Comparison of ENCODE assay signal across 8 mouse cellular contexts in the genomic region with DNA sequence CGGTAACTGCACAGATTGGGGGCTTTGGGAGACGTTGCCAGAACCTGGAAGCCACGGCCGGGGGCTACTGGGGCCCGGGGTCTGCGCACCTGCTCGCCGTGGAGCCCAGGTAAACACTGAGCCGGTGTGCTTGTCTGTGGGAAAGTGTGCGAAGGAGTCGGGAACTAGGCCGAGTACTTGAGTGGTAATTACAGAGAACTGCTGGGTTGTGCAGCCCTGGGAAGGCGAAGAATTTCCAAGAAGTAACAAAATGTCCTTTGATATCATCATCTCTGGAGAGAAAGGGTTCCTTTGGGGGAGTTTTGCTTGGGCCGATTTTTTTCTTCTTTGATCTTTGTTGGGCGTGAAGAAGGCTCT. TPM values are rescaled to one million over a fixed set of nuclear protein-coding genes. Genes with fewer than 3 reads are reported as not detected.
DNase-seq lines count a peak whose midpoint lies in the region; ATAC-seq and TF ChIP-seq lines count a peak whose summit lies in the region.

No protein-coding gene starts in this region.

- peaks cover 14% of the 10 kb centered on the region for H3K4me1 ChIP-seq in heart, embryonic 11.5 days (ENCODE audit: control insufficient read depth, insufficient read depth, low read length)
- peaks cover 17% of the 10 kb centered on the region for H3K4me1 ChIP-seq in forebrain, embryonic 16.5 days (replicated peaks; ENCODE audit: control insufficient read depth, insufficient read depth, low read length)
- peaks cover 13% of the 10 kb centered on the region for H3K4me1 ChIP-seq in liver, postnatal 0 days (ENCODE audit: insufficient read depth)

- WGBS in heart, embryonic 11.5 days (ENCODE audit: insufficient replicate concordance): 15% methylated on average over 15 of the region's 15 CpGs
- 24% methylated on average over 15 of the region's 15 CpGs for WGBS in forebrain, embryonic 16.5 days
- WGBS in liver, postnatal 0 days (ENCODE audit: insufficient replicate concordance): 21% methylated on average over 15 of the region's 15 CpGs

- no peaks in the 10 kb centered on the region for H3K36me3 ChIP-seq in heart, embryonic 11.5 days (ENCODE audit: control insufficient read depth, insufficient read depth, low read length)
- no peaks in the 10 kb centered on the region for H3K36me3 ChIP-seq in forebrain, embryonic 16.5 days (ENCODE audit: control insufficient read depth, insufficient read depth)
- no peaks in the 10 kb centered on the region for H3K36me3 ChIP-seq in liver, postnatal 0 days (replicated peaks; ENCODE audit: insufficient read depth, low read length)

- H3K9ac ChIP-seq in heart, embryonic 11.5 days (ENCODE audit: low read depth, low read length): peak overlapping the region; percentile 40
- no peak overlapping the region for H3K9ac ChIP-seq in forebrain, embryonic 16.5 days (replicated peaks; ENCODE audit: low read depth, low read length)
- peak overlapping the region; percentile 46; the same call in 1 of the 2 replicates for H3K9ac ChIP-seq in liver, postnatal 0 days (replicated peaks)

- ATAC-seq in heart, embryonic 11.5 days (replicated peaks; ENCODE audit: insufficient number of reproducible peaks, low FRiP score, low TSS enrichment): no peak
- ATAC-seq in forebrain, embryonic 16.5 days: no peak
- ATAC-seq in liver, postnatal 0 days: no peak

- H3K27ac ChIP-seq in heart, embryonic 11.5 days (ENCODE audit: low read depth, low read length): no peak overlapping the region
- no peak overlapping the region for H3K27ac ChIP-seq in forebrain, embryonic 16.5 days (ENCODE audit: low read length)
- H3K27ac ChIP-seq in liver, postnatal 0 days (ENCODE audit: low read depth): no peak overlapping the region

- DNase-seq in heart, adult 8-10 months (ENCODE audit: low spot score): no peak
- peak; percentile 11 for DNase-seq in 416B (ENCODE audit: low read depth)
- no peak for DNase-seq in liver, postnatal 0 days
- no peak for DNase-seq in ovary, adult 18-20 months (ENCODE audit: low spot score)
- DNase-seq in cerebellum, postnatal 14 days: no peak
- DNase-seq in cerebellum, adult 9-11 months: no peak

- no peak for TF ChIP-seq CTCF in liver, postnatal 0 days (IDR thresholded peaks at IDR 0.05; ENCODE audit: low read depth)

- no peaks in the 10 kb centered on the region for H3K9me3 ChIP-seq in heart, embryonic 11.5 days (replicated peaks; ENCODE audit: control insufficient read depth, low read length)
- H3K9me3 ChIP-seq in forebrain, embryonic 16.5 days (ENCODE audit: control insufficient read depth, low read length): no peaks in the 10 kb centered on the region
- no peaks in the 10 kb centered on the region for H3K9me3 ChIP-seq in liver, postnatal 0 days (ENCODE audit: low read length)

- TF ChIP-seq EP300 in liver, postnatal 0 days (IDR thresholded peaks at IDR 0.05; ENCODE audit: low read depth): no peak

- H3K4me2 ChIP-seq in heart, embryonic 11.5 days: peak overlapping the region; percentile 96
- peak overlapping the region; percentile 93 for H3K4me2 ChIP-seq in forebrain, embryonic 16.5 days (ENCODE audit: low read length)
- H3K4me2 ChIP-seq in liver, postnatal 0 days (ENCODE audit: low read depth, low read length): peak overlapping the region; percentile 88

- H3K27me3 ChIP-seq in heart, embryonic 11.5 days (ENCODE audit: control insufficient read depth, insufficient read depth, low read length): peaks cover 50% of the 10 kb centered on the region
- H3K27me3 ChIP-seq in forebrain, embryonic 16.5 days (replicated peaks; ENCODE audit: control insufficient read depth, insufficient read depth, low read length): peaks cover 31% of the 10 kb centered on the region
- peaks cover 33% of the 10 kb centered on the region for H3K27me3 ChIP-seq in liver, postnatal 0 days (ENCODE audit: insufficient read depth, low read length)

- H3K4me3 ChIP-seq in heart, embryonic 11.5 days (ENCODE audit: low read depth, low read length): peak overlapping the region; percentile 59
- H3K4me3 ChIP-seq in forebrain, embryonic 16.5 days (replicated peaks; ENCODE audit: low read length): peak overlapping the region; percentile 45
- H3K4me3 ChIP-seq in liver, postnatal 0 days (ENCODE audit: low read depth, low read length): peak overlapping the region; percentile 56

RNA-seq across cellular contexts. Expression of gene Gpr157, which starts 38.0 kb away (rescaled TPM):
- 1.3 and 1.5 TPM in 2 replicates for polyA plus RNA-seq in heart, embryonic 11.5 days (2014; fragmentation: Nextera tagmentation; extraction: Ambion mirVana)
- total RNA-seq in heart, adult 8-10 months (2022): 10 to 100 TPM; 28.8 to 42.7 (median 39.0) TPM
- 0.14 and 0.25 TPM in 2 replicates for polyA plus RNA-seq in forebrain, embryonic 16.5 days (2015; fragmentation: Nextera tagmentation; extraction: Ambion mirVana)
- 0.33 and 0.38 TPM in 2 replicates for polyA plus RNA-seq in liver, postnatal 0 days (2015; fragmentation: Nextera tagmentation; extraction: Ambion mirVana)

RNA-seq across cellular contexts. Expression of gene H6pd, which starts 40.3 kb away (rescaled TPM):
- 4.8 and 6.2 TPM in 2 replicates for polyA plus RNA-seq in heart, embryonic 11.5 days (2014; fragmentation: Nextera tagmentation; extraction: Ambion mirVana)
- total RNA-seq in heart, adult 8-10 months (2022): 10 to 100 TPM; 37.5 to 44.8 (median 41.2) TPM
- 2.1 TPM in 2 replicates for polyA plus RNA-seq in forebrain, embryonic 16.5 days (2015; fragmentation: Nextera tagmentation; extraction: Ambion mirVana)
- 33.0 and 36.5 TPM in 2 replicates for polyA plus RNA-seq in liver, postnatal 0 days (2015; fragmentation: Nextera tagmentation; extraction: Ambion mirVana)
